Mouse (Mus musculus) right cerebral cortex, postnatal 14 days (tissue): ENCODE results near the gene Wwc1.

ENCODE experiments used
- DNase-seq: peaks from one replicate; pipeline ENCODE4 v3.0.0; 2022

Wwc1 gene

GRCm38 (mm10) chr11:35980411-35980917 is at the start of gene Wwc1:
TSS of gene Wwc1 (minus strand) at chr11:35980527.
- DNase-seq: peak; percentile 57

GRCm38 (mm10) chr11:36020009-36020408 is 39.7 kb upstream of the Wwc1 start:
- DNase-seq: no peak

DNA sequence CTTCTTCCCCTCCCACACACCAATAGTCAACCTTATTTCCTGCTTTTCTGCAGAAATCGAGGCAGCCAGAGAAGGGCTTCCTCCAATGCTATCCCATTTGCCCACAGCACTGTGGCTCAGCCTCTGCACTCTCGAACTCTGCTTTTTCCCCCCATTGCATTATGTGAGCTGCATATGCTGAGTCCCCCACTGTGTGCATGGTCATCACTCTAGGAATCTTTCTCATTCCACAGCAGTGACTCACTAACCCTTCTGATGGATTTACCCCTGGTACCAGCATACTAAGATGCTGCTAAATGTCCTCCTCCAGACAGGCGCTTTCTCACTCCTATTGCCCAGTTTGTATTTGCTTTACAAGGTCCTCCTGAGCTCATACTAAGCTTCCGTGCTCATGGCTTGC is 32.9 kb upstream of the Wwc1 start:
- no peak for DNase-seq

- DNase-seq: no peak
These were observed 29.2 kb upstream of the Wwc1 start for GRCm38 (mm10) chr11:36009281-36010208.

DNA sequence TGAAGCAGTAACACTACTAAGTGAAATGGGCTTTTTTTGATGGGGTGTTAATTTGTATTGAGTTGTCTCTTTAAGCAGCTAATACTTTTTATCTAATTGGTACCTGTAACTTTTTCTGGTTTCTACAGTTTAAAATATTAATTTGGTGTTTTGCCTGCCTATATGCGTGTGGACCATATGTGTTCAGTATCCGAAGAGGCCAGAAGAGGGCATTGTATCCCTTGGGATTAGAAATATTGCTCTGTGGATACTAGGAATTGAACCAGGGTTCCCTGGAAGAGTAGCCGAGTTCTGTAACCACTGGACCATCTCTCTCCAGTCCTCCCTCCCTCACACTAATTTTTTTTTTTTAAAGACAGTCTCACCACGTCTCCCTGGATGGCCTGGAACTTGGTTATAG is 22.6 kb upstream of the Wwc1 start:
- DNase-seq: no peak

- peak; percentile 87 for DNase-seq
These were observed 21.1 kb upstream of the Wwc1 start for GRCm38 (mm10) chr11:36001282-36001970.

- no peak for DNase-seq
These were observed 20.4 kb upstream of the Wwc1 start for GRCm38 (mm10) chr11:36000585-36001281.

DNA sequence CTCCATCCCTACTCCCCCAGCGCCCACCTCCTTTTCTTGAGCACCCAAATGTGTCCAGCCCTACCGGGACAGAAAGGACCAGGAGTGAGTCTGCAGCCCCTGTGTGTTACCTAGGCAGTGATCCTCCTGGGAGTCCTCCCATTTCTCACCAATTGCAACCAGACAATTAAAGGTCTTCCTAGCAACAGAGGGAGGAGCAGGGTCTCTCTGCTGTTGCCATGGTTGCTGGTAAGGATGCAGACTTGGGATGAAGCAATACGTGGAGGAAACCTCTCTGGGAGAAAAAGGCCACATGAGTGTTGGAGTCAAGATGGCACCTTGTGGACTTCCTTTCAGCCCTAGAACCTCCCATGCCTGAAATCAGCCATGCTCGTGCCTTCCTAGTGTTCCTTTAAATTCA is 19.7 kb upstream of the Wwc1 start:
- no peak for DNase-seq

- no peak for DNase-seq
These were observed 17.7 kb upstream of the Wwc1 start for GRCm38 (mm10) chr11:35998048-35998447.

- DNase-seq: no peak
These were observed 15.0 kb upstream of the Wwc1 start for GRCm38 (mm10) chr11:35995310-35995709.

GRCm38 (mm10) chr11:35991846-35992245 is 11.5 kb upstream of the Wwc1 start:
- peak; percentile 60 for DNase-seq

- no peak for DNase-seq
These were observed 9.6 kb upstream of the Wwc1 start for GRCm38 (mm10) chr11:35989967-35990366.

DNA sequence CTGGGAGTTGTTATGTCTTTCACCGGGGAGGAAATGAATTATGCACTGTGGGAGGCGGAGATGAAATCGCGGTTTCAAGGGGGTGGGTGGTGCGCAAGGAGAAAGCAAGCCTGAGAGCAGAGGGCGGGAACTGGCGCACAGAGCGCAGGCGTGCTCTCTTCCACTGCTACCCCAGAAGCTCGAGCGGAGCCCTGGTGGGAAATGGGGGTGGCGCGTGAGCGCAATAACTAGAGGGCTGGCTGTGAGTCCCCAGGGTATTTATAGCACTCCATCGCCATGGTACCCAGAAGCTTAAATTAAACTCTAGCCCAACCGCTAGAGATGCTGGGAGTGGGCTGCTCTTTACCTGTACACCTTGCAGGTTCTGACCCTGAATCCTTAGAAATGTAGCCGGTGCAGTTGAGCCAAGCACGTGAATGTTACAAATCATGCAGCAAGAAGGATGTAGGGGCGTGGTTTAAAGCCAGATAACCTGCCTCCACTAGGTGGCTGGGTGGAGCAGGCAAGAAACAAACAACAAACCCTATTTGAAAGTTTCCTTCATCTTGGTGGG is 5.6 kb upstream of the Wwc1 start:
- DNase-seq: peak; percentile 83

- DNase-seq: no peak
These were observed 2.4 kb upstream of the Wwc1 start for GRCm38 (mm10) chr11:35982734-35983133.

- no peak for DNase-seq
These were observed 455 bp downstream of the Wwc1 start for GRCm38 (mm10) chr11:35979733-35980410.

- no peak for DNase-seq
These were observed 1.0 kb downstream of the Wwc1 start for GRCm38 (mm10) chr11:35979266-35979732.

GRCm38 (mm10) chr11:35977796-35978195 is 2.5 kb downstream of the Wwc1 start:
- no peak for DNase-seq

- DNase-seq: no peak
These were observed 3.2 kb downstream of the Wwc1 start for GRCm38 (mm10) chr11:35977096-35977495.

- no peak for DNase-seq
These were observed 3.8 kb downstream of the Wwc1 start for GRCm38 (mm10) chr11:35976482-35976881.

DNA sequence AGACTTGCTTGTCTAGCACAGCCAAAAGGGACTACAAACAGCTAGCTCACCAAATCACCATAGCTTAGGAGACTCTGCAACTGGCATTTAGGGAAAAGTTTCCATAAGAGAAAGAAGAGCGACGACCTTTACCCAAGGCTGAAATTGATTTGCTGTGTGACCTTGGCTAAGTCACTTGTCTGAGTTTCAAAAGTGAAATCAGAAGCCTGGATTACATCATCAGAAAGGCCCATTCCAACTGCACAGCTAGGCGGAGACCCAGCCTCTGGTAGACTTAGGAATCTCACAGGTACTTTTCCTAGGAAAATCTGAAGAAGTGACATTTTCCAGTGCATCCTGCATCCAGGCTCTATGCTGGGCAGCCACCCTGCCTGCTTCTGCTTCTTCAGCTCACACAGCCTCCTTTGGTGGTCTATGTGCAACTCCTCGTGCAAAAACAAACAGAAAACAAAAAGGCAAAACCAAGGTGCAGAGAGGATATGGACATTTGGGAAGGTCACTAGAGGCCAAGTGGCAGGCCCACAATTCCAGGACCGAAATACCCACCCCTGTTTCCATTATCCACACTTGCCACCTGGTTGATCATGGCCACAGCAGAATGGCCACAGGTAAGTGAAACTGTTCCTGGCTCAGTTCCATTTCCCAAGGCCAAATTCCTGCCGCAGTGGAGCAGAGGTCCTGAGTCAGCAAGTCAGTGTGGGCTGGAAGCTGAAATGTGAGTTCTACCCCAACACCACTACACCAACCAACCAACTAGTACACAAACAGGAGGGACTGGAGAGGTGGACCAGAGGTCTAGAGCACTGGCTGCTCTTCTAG is 5.5 kb downstream of the Wwc1 start:
- DNase-seq: no peak

GRCm38 (mm10) chr11:35973135-35973534 is 7.2 kb downstream of the Wwc1 start:
- no peak for DNase-seq
